Mouse (Mus musculus) midbrain, embryonic 11.5 days (tissue): Measurements from ENCODE around the gene Daw1. TPM values are rescaled to one million over a fixed set of nuclear protein-coding genes. Genes with fewer than 3 reads are reported as not detected.

ENCODE experiments used
- ATAC-seq: fragments of 200-750 bp; cut with Nextera tagmentation; 2 replicates; pipeline ENCODE4 v1.8.0; 2017; ENCODE audit warnings: moderate TSS enrichment, moderate library complexity; ENCODE audit not compliant: low FRiP score
- DNase-seq: peaks from one replicate; pipeline ENCODE4 v3.0.0; 2015; ENCODE audit warnings: low spot score; ENCODE audit errors: missing footprints
- H3K27ac ChIP-seq: fragments of 300-500 bp; sonication (generic); 2 replicates; pipeline ENCODE4 v1.5.1; 2014; ENCODE audit warnings: low read depth, low read length
- H3K27me3 ChIP-seq: fragments of 300-500 bp; sonication (generic); 2 replicates; pipeline ENCODE4 v1.6.1; 2014; ENCODE audit warnings: mild to moderate bottlenecking, low read length, moderate library complexity, mixed read lengths; ENCODE audit not compliant: control insufficient read depth, insufficient read depth
- H3K36me3 ChIP-seq: fragments of 300-500 bp; sonication (generic); 2 replicates; pipeline ENCODE4 v1.6.1; 2014; ENCODE audit warnings: mild to moderate bottlenecking, low read length, moderate library complexity, mixed read lengths; ENCODE audit not compliant: control insufficient read depth, insufficient read depth
- H3K4me1 ChIP-seq: fragments of 300-500 bp; sonication (generic); 2 replicates; pipeline ENCODE4 v1.6.1; 2014; ENCODE audit warnings: low read length; ENCODE audit not compliant: control insufficient read depth, insufficient read depth
- H3K4me2 ChIP-seq: fragments of 300-500 bp; sonication (generic); 2 replicates; pipeline ENCODE4 v1.6.1; 2014; ENCODE audit warnings: mild to moderate bottlenecking, moderate library complexity
- H3K4me3 ChIP-seq: fragments of 300-500 bp; sonication (generic); 2 replicates; pipeline ENCODE4 v1.5.1; 2014; ENCODE audit warnings: low read depth, low read length
- H3K9ac ChIP-seq: fragments of 300-500 bp; sonication (generic); 2 replicates; pipeline ENCODE4 v1.6.1; 2014; ENCODE audit warnings: low read length
- H3K9me3 ChIP-seq: fragments of 300-500 bp; sonication (generic); 2 replicates; pipeline ENCODE4 v1.6.1; 2016; ENCODE audit warnings: low read length; ENCODE audit not compliant: control insufficient read depth
- WGBS: fragments of 180-500 bp; shearing (Covaris S2); extraction: QIAGEN DNeasy Blood & Tissue Kit; methylation state at CpG from one replicate; pipeline ENCODE4 v1.1.7; 2014; 5-methylcytosine and 5-hydroxymethylcytosine counted together
- polyA plus RNA-seq: library from polyadenylated mRNA; unstranded; fragments of >200 nt; fragmentation: Nextera tagmentation; extraction: Ambion mirVana; gene quantifications from 2 replicates; pipeline ENCODE4 v1.2.1, GENCODE M21; 2014

The Daw1 gene
- polyA plus RNA-seq, 1 experiment from 2014 or later = 0.40 TPM

GRCm38 (mm10) chr1:83164027-83164426, 4.5 kb downstream of the Daw1 start:
- Histone ChIP-seq H3K36me3 (no peaks in the 10 kb centered on the region), H3K4me3 (no peak overlapping the region), H3K9me3 (no peaks in the 10 kb centered on the region), H3K4me2 (no peak overlapping the region), H3K27me3 (no peaks in the 10 kb centered on the region), H3K4me1 (no peaks in the 10 kb centered on the region), H3K9ac (no peak overlapping the region), H3K27ac (no peak overlapping the region)
- 76% methylated on average over 3 of the region's 3 CpGs for WGBS
- DNase-seq = peak; percentile 41
- ATAC-seq = no peak

DNA sequence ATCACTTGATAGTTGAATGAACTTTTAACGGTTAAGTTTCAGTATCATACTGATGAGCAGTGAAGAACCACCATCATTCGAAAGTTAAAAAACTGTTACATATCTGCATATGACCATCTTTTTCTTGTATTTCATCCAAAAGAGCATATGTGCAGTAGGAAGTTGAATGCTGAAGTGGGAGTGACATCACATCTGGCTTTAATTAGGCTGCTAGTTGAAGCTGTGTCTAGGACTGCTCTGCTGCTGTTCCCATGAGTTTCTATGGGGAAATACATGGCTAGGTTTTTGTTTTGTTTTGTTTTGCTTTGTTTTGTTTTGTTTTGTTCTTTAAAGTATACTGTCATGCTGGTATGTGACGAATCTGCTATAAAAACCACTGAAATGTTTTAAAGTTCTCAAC, 9.6 kb downstream of the Daw1 start:
- no peak overlapping the region for H3K27ac ChIP-seq
- H3K27me3 ChIP-seq = no peaks in the 10 kb centered on the region
- no peak overlapping the region for H3K4me3 ChIP-seq
- DNase-seq (peak; percentile 31), ATAC-seq (no peak)
- H3K4me2 ChIP-seq = no peak overlapping the region
- no peak overlapping the region for H3K9ac ChIP-seq
- no peaks in the 10 kb centered on the region for H3K9me3 ChIP-seq
- 87% methylated on average over 3 of the region's 3 CpGs for WGBS
- no peaks in the 10 kb centered on the region for H3K4me1 ChIP-seq
- no peaks in the 10 kb centered on the region for H3K36me3 ChIP-seq

- Histone ChIP-seq H3K27me3 (no peaks in the 10 kb centered on the region), H3K9ac (no peak overlapping the region), H3K4me3 (no peak overlapping the region), H3K4me1 (no peaks in the 10 kb centered on the region), H3K27ac (no peak overlapping the region), H3K9me3 (no peaks in the 10 kb centered on the region), H3K4me2 (no peak overlapping the region), H3K36me3 (no peaks in the 10 kb centered on the region)
- WGBS = 76% methylated on average over 1 of the region's 1 CpGs
- no peak for DNase-seq
- no peak for ATAC-seq
Observed at GRCm38 (mm10) chr1:83175985-83176384, 16.4 kb downstream of the Daw1 start.

- no peaks in the 10 kb centered on the region for H3K4me1 ChIP-seq
- no peaks in the 10 kb centered on the region for H3K36me3 ChIP-seq
- DNase-seq = peak; percentile 17
- H3K9ac ChIP-seq = no peak overlapping the region
- H3K4me2 ChIP-seq = no peak overlapping the region
- no peak overlapping the region for H3K4me3 ChIP-seq
- WGBS = 91% methylated on average over 7 of the region's 7 CpGs
- no peaks in the 10 kb centered on the region for H3K27me3 ChIP-seq
- H3K9me3 ChIP-seq = no peaks in the 10 kb centered on the region
- H3K27ac ChIP-seq = no peak overlapping the region
- no peak for ATAC-seq
Observed at GRCm38 (mm10) chr1:83179531-83179930, 20.0 kb downstream of the Daw1 start.

DNA sequence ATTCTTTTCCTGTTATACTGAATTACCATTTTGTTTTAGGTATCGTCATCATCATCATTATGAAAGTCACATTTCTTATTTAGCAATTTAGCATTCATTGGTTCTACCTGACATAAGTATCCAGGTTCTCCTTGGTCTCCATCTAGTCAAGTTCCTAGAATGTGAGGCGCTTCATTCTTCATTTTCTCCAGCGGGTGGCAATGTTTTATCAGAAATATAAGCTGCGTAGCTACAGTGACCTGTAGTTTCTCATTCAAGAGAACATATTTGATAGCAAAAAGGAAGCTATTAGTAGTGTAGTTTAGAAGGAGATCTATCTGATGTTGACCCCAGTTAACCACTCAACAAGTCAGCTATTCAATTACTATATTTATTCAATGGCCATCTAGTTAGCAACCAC, 21.9 kb downstream of the Daw1 start:
- WGBS = 70% methylated on average over 4 of the region's 4 CpGs
- H3K4me3 ChIP-seq = no peak overlapping the region
- no peak overlapping the region for H3K4me2 ChIP-seq
- DNase-seq (no peak), ATAC-seq (no peak)
- no peaks in the 10 kb centered on the region for H3K36me3 ChIP-seq
- no peaks in the 10 kb centered on the region for H3K27me3 ChIP-seq
- H3K9me3 ChIP-seq = no peaks in the 10 kb centered on the region
- H3K9ac ChIP-seq = no peak overlapping the region
- no peaks in the 10 kb centered on the region for H3K4me1 ChIP-seq
- H3K27ac ChIP-seq = no peak overlapping the region

DNA sequence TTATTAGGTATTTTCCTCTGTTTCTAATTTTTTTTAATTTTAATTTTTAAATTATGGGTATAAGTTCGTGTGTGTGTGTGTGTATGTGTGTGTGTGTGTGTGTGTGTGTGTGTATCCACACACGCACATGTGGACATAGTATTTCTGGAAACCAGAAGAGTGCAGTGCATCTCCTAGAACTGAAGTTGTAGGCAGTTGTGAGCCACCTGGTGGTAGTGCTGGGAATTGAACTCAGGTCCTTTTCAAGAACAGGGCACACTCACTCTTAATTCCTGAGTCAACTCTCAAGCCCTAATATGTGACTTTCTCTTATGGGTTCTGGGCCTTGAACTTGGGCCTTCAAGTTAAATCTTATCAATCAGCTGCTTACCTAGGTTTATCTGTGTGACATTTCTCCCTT, 27.6 kb downstream of the Daw1 start:
- H3K9me3 ChIP-seq = no peaks in the 10 kb centered on the region
- DNase-seq (no peak), ATAC-seq (no peak)
- no peak overlapping the region for H3K4me3 ChIP-seq
- no peaks in the 10 kb centered on the region for H3K27me3 ChIP-seq
- H3K4me1 ChIP-seq = no peaks in the 10 kb centered on the region
- no peak overlapping the region for H3K27ac ChIP-seq
- H3K36me3 ChIP-seq = no peaks in the 10 kb centered on the region
- H3K4me2 ChIP-seq = no peak overlapping the region
- H3K9ac ChIP-seq = no peak overlapping the region
- WGBS = 55% methylated on average over 2 of the region's 2 CpGs

GRCm38 (mm10) chr1:83209981-83210380, 50.4 kb downstream of the Daw1 start:
- 87% methylated on average over 1 of the region's 1 CpGs for WGBS
- ATAC-seq (no peak), DNase-seq (no peak)
- Histone ChIP-seq H3K4me1 (no peaks in the 10 kb centered on the region), H3K9me3 (no peaks in the 10 kb centered on the region), H3K9ac (no peak overlapping the region), H3K4me2 (no peak overlapping the region), H3K27me3 (no peaks in the 10 kb centered on the region), H3K4me3 (no peak overlapping the region), H3K27ac (no peak overlapping the region), H3K36me3 (no peaks in the 10 kb centered on the region)

DNA sequence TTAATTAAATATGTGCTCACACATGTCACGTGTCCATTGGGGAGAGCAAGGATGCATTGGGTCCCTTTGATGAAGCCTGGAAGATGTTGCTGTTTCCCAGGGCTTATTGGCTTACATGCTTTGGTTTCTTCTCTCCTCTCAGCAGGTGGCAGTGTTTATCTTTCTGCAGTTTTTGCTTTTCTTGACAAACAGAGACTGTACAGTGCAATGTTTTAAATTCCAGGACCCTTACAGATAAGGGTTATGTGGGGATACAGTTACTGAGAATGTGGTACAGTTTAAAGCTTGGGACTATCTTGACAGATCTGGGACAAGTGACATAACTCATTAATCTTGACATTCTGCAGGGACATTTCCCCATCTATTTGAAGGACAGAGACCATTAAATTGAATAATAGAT, 58.7 kb downstream of the Daw1 start:
- DNase-seq (no peak), ATAC-seq (no peak)
- no peaks in the 10 kb centered on the region for H3K9me3 ChIP-seq
- no peak overlapping the region for H3K4me2 ChIP-seq
- H3K36me3 ChIP-seq = no peaks in the 10 kb centered on the region
- 55% methylated on average over 1 of the region's 1 CpGs for WGBS
- no peak overlapping the region for H3K9ac ChIP-seq
- no peaks in the 10 kb centered on the region for H3K4me1 ChIP-seq
- H3K27ac ChIP-seq = no peak overlapping the region
- H3K27me3 ChIP-seq = no peaks in the 10 kb centered on the region
- H3K4me3 ChIP-seq = no peak overlapping the region

GRCm38 (mm10) chr1:83223072-83223471, 63.5 kb downstream of the Daw1 start:
- ATAC-seq = no peak
- Histone ChIP-seq H3K4me1 (no peaks in the 10 kb centered on the region), H3K9me3 (no peaks in the 10 kb centered on the region), H3K4me2 (no peak overlapping the region), H3K4me3 (no peak overlapping the region), H3K9ac (no peak overlapping the region), H3K27me3 (no peaks in the 10 kb centered on the region), H3K27ac (no peak overlapping the region), H3K36me3 (no peaks in the 10 kb centered on the region)
- WGBS = 77% methylated on average over 1 of the region's 1 CpGs
- DNase-seq = peak; percentile 82

DNA sequence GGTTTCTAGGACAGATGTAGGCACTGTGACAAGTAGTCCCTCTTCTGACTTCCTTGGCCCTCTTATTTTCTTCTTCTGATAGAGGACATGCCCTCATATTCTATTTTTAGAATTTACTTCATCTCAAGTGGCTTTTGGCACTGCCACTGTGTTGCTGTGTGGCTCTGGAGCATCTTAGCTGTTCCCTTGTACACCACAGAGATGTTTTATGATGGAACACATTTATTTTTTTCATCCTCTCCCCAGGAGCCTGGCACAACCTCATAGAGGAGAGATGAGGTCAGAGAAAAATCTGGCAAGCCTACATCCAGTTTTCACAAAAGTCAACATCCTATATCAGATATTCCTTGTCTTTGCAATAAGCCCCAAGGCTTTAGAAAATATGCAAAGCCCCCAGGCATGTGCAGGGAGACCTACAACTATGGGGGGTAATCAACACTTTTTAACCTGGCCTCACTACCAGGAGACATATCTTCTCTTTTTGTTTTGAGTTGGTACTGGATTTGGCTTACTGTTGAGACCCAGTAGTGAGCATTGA, 64.9 kb downstream of the Daw1 start:
- H3K36me3 ChIP-seq = no peaks in the 10 kb centered on the region
- H3K27me3 ChIP-seq = no peaks in the 10 kb centered on the region
- no peaks in the 10 kb centered on the region for H3K4me1 ChIP-seq
- ATAC-seq (no peak), DNase-seq (no peak)
- no peak overlapping the region for H3K4me3 ChIP-seq
- H3K4me2 ChIP-seq = no peak overlapping the region
- H3K27ac ChIP-seq = no peak overlapping the region
- H3K9ac ChIP-seq = no peak overlapping the region
- no peaks in the 10 kb centered on the region for H3K9me3 ChIP-seq
